Mouse (Mus musculus): ENCODE data around the gene Pxmp4. TPM values are rescaled to one million over a fixed set of nuclear protein-coding genes. Genes with fewer than 3 reads are reported as not detected.

Pxmp4 gene
- polyA plus RNA-seq (2012), result 3.8 and 4.1 TPM in 2 replicates

DNA sequence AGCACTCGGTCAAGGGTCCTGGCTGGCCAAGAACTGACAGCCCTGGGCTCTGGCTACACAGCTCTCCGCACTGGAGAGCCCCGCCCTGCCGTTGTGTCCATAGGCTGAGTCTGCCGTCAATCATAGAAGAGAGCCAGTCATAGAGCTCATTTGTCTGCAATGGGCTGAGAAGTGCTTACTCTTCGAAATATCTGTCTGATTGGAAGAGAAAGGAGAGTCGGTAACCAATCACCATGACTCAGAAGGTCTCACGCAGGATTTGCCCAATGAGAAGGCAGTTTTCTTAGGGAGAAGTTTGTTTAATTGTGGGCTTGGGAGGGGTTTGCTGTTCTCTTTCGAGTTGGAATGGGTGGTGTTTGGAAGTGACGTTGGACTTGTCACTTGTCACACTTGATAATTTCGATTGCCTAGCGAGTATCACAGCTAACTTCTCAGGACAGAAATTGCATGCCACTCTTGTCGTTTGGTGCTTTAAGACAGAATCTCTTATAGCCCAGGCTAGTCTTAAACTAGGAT lies at the start of gene Pxmp4:
Gene Pxmp4, minus strand, starts transcription at position 71 of the 516 bp plus-strand sequence.

GRCm38 (mm10) chr2:154651363-154651762 lies 47.9 kb upstream of the Pxmp4 start, which contains the start of gene Chmp4b:
Gene Chmp4b (plus strand): TSS chr2:154651705.

DNA sequence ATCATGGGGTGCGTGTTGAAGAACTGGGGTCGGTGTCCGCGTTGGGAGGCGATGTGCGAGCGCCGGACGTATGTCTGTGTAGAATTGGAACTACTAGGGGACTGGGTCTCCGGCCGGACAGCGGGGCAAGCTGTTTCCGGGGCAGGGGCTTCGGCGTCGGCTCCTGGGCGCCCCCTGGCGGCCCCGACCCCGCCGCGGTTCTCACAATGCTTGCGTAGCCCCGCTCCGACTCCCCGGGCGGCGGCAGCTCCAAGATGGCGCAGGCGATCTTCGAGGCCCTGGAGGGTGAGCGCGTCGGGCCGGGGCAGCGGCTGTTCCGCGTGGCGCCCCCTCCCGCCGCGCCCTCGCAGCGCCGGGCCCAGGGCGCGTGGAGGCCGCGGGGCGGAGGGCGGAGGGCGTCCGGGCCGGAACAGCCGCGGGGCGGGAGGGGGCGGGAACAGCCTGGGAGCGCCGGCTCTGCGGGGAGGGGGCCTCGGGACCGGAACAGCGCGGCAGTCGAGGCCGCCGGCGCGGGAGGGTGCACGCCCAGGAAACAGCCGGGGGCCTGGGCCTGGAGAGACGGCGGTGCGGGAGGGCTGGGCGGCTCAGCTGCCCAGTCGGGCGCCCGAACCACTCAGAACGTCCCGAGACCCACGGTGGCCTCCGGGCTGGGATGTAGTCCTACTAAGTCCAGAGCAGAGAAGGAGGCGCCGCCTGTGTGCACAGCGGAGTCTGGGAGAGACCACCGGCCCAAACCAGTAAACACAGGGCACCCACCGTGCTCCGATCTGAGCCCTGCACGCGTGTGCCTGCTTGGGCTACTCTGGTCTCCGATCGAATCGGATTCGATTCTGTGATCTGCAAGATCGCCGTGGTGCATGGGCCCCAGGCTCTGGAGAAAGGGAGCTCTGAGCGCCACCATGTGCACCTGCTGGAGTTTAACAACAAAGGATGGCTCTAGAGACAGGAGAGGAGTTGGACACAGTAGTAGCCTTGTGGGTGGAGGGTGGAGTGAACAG lies 9.9 kb upstream of the Pxmp4 start, which contains the start of the genes Zfp341 and 4930519P11Rik:
Gene Zfp341, plus strand, starts transcription at position 180 of the 998 bp plus-strand sequence.
Gene 4930519P11Rik, minus strand, starts transcription at position 320 of the 998 bp plus-strand sequence.

GRCm38 (mm10) chr2:154569836-154570286 lies 33.6 kb downstream of the Pxmp4 start, which contains the start of gene E2f1:
Gene E2f1 (minus strand): TSS chr2:154569892.

DNA sequence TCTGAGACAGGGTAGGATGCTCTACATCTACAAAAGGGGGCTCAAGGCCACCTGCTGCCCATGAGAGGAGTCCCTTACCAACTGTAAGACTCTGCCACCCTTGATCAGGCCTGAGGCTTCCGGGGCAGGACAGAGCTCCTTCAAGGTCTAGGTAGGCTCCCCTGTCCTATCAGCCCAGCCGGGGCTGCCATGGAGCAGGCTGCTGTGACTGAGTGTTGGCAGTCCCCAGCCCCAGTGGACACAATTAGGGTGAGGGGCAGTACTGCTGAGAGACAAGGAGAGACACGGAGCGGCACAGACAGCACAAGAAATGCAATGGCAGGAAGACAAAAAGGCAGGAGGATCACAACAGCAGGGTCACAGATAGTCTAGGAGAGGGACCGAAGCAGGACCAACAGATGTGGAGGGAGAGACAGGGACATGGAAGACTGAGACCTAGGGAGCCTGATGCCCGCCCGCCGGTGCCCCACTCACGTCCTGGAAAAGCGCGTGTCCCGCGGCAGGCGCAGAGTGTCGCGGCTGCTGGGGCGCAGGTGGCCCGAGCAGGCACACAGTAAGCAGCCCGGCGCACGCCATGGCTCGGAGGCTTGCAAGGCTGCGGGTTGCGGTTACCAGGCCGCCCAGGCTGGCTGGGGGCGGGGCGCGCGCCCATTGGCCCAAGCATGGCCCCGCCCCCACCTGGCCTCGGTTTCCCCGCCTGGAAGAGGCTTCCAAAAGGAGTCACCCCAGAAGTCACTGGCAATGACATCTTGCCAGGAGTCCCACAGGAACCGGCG lies 45.1 kb downstream of the Pxmp4 start, which contains the start of gene Necab3:
Gene Necab3, minus strand, starts transcription at position 627 of the 776 bp plus-strand sequence.

GRCm38 (mm10) chr2:154551476-154551875 lies 52.0 kb downstream of the Pxmp4 start, which contains the start of gene Actl10:
Gene Actl10 (plus strand): TSS chr2:154551776.

GRCm38 (mm10) chr2:154546711-154547110 lies 56.8 kb downstream of the Pxmp4 start, which contains the start of gene 1700003F12Rik:
Gene 1700003F12Rik (plus strand): TSS chr2:154547085.

Other genes with a start within 250 kb of the Pxmp4 start
- 0.35 and 0.51 TPM in 2 replicates for gene Cdk5rap1, start 230.7 kb downstream of the Pxmp4 start, polyA plus RNA-seq (2012)
- gene Snta1, start 195.6 kb downstream of the Pxmp4 start, polyA plus RNA-seq (2012), result 0.61 and 0.64 TPM in 2 replicates
- 6.4 and 9.7 TPM in 2 replicates for gene Cbfa2t2, start 167.2 kb downstream of the Pxmp4 start, polyA plus RNA-seq (2012)
- gene 1700003F12Rik, start 56.6 kb downstream of the Pxmp4 start, polyA plus RNA-seq (2012), result 0.14 and 1.5 TPM in 2 replicates
- 0.05 and 0.34 TPM in 2 replicates for gene Actl10, start 51.9 kb downstream of the Pxmp4 start, polyA plus RNA-seq (2012)
- gene Necab3, start 44.8 kb downstream of the Pxmp4 start, polyA plus RNA-seq (2012), result 1.4 and 2.2 TPM in 2 replicates
- 86.2 and 96.3 TPM in 2 replicates for gene E2f1, start 33.8 kb downstream of the Pxmp4 start, polyA plus RNA-seq (2012)
- gene Zfp341, start 9.6 kb upstream of the Pxmp4 start, polyA plus RNA-seq (2012), result 7.1 and 8.1 TPM in 2 replicates
- gene 4930519P11Rik, start 9.7 kb upstream of the Pxmp4 start, polyA plus RNA-seq (2012), result 1.7 and 2.9 TPM in 2 replicates
- 145 and 166 TPM in 2 replicates for gene Chmp4b, start 48.0 kb upstream of the Pxmp4 start, polyA plus RNA-seq (2012)
- not detected in 2 replicates for gene Gm14214, start 166.3 kb upstream of the Pxmp4 start, polyA plus RNA-seq (2012)
- 593 and 729 TPM in 2 replicates for gene Raly, start 187.4 kb upstream of the Pxmp4 start, polyA plus RNA-seq (2012)
- gene a, start 187.7 kb upstream of the Pxmp4 start, polyA plus RNA-seq (2012), result 2.1 TPM in 2 replicates